Mouse (Mus musculus) adrenal gland (tissue): ENCODE measurements around the gene Gm17571.

Source experiments
- intact Hi-C: fragments of 180-260 bp; cut with DNase I; formaldehyde crosslinking; loops from one replicate; pipeline ENCODE4 v1.15.1; 2025

Gene Gm17571

DNA sequence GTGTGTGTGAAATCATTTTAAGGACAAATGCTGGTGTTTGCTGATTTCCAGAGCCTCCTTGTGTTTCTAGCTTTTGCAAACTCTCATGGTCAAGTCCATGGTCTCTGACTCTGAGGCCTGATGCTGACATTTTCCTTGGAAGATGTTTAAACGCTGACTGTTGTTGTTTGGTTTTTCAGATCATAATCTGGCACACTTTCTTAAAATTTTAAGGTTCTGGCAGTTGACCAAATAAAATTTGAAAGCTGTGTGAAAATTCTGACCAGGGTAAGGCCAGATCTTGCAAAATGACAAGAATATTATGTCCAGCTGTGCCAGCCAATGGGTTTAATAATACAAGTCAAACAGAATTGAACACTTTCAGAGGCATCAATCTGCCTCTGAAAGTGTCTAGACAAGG, 8.7 kb upstream of the Gm17571 start:
- intact Hi-C loops, result no loop called here

- intact Hi-C loops, result no loop called here
Measured at GRCm38 (mm10) chr9:13454651-13455123, 8.1 kb upstream of the Gm17571 start.

DNA sequence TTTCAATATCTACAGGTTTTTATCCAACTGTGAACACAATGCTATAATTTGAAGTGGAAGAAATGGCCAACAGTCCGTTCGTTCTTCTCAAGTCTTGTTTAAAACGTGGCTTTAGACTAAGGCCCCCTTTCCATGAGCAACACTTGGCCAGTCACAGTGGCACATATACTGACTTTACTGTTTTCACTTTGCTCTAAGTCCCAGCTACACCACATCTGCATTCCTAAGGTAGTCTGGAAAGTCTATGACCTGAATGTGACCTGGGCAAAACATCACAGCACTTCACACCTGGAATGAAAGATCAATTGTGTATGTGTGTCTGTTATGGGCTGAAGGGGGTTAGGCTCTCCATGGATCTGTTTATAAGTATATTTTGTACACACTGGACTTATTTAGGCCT, 2.2 kb upstream of the Gm17571 start:
- intact Hi-C loops, result no loop called here

GRCm38 (mm10) chr9:13446236-13446635, 317 bp downstream of the Gm17571 start:
- intact Hi-C loops, result no loop called here

GRCm38 (mm10) chr9:13443484-13444211, 2.9 kb downstream of the Gm17571 start:
- intact Hi-C loops, result no loop called here

DNA sequence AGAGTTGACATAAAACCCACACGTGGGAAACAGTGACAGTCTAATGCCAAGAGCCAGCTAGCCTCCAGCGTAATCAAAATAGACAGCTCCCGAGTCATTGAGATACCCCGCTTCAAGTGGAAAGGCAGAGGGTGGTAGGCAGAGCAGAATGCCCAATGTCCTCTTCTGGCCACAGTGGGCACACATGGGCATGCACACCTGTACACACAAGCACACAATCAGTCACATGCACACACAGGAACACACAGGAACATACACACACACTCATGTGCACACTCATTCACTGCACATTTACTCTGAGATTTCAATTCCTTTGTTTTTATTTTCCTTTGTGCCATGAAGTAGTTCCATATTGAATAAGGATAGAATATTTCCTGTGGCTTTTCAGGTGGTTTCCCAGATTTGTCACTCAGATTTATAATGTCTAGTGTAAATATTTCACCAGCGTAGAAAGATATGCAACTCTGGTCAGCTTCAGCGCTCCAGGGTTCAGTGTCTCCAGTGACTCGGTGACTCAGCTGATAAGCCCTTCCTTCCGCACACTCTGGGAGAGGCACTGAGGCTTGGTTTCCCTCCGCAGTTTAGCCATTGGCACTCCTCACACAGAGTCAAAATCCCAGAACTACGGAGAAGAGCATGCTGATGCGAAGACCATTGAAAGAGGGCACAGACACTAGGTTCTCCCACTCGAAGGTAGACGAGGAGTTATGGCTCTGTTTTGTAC, 4.4 kb downstream of the Gm17571 start:
- intact Hi-C loops, result no loop called here

DNA sequence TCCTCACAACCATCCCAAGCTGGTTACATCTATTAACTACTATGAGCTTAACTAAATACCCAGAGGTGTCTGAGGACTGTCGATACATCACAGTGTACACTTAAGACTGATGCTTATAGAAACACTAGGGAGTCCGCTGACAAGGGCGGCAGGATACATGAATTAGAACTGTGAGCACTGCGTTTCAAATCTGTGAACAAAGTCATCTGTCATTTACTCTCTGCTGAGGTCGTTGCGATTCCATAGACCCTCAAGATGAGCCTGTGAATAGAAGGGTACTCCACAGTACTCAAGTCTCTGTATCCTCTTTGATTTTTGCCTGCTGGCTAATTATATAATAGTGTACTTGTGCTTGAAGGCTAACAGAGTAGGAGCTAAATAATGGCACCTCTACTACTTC, 5.6 kb downstream of the Gm17571 start:
- intact Hi-C loops, result no loop called here

DNA sequence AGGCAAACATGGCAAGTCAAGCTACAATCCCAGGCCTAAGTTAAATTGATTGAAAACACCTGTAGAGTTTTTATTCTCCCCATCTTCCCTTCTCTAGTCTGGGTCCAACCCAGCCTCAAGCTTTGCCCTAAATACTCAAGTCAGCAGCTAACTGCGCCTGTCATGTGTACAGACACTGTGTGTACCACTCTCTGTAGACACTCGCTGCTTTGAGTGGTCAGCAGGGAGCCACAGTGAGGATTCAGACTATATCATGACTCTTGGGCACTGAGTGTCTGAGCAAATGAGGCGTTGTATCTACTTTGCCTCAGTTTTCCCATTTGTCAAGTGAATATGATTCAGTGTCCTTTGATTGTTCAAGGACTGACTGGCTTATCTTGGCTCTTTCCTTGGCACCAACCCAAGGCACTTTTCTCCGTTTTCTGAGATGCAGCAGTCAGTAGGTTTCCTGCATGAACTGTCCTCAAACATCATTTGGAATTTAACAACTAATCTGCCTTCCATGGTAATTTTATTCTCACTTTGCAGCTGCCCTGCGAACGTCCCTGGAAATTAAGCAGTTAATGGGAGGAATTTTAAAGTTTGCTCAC, 13.0 kb downstream of the Gm17571 start:
- intact Hi-C loops, result no loop called here

DNA sequence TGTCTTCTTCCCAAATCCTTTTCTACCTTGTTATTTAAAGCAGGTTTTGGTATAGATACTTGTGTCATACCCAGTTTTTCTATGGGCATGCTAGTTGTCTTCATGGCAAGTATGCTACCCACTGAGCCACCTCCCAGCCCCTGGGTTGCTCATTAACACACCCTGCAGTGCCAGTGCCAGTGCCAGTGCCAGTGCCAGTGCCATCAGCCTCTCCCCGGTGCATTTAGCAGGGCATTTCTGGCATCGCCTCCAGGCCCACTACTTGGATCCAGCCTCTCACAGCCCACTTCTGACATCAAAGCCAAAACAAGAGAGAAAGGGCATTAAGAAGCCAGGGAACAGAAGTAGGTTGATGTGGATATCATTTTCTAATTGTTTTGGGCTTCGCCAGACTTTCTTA, 14.9 kb downstream of the Gm17571 start:
- intact Hi-C loops, result no loop called here

- intact Hi-C loops, result no loop called here
Measured at GRCm38 (mm10) chr9:13430744-13431143, 15.8 kb downstream of the Gm17571 start.

- intact Hi-C loops, result no loop called here
Measured at GRCm38 (mm10) chr9:13430302-13430701, 16.3 kb downstream of the Gm17571 start.

GRCm38 (mm10) chr9:13429477-13430125, 17.0 kb downstream of the Gm17571 start:
- intact Hi-C loops, result no loop called here

GRCm38 (mm10) chr9:13425031-13425940, 21.3 kb downstream of the Gm17571 start:
- intact Hi-C loops, result no loop called here

DNA sequence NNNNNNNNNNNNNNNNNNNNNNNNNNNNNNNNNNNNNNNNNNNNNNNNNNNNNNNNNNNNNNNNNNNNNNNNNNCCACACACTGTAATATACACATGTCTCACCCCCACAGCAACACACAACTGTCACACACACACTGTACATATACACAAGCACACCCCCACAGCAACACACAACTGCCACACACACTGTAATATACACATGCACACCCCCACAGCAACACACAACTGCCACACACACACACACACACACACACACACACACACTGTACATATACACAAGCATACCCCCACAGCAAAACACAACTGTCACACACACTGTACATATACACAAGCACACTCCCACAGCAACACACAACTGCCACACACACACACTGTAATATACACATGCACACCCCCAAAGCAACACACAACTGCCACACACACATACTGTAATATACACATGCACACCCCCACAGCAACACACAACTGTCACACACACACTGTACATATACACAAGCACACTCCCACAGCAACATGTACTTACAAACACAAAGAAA, 32.3 kb downstream of the Gm17571 start:
- intact Hi-C loops, result no loop called here
